Mouse (Mus musculus): Measurements from ENCODE around the gene Slc39a11. TPM values are rescaled to one million over a fixed set of nuclear protein-coding genes. Genes with fewer than 3 reads are reported as not detected.

Gene Slc39a11
- total and polyA plus RNA-seq, 3 experiments, result 43.2 to 54.4 (median 51.0) TPM

- peaks cover 3 to 28% of the 10 kb centered on the region in 2 experiments; a peak in 3 of 4 replicates for H3K4me1 ChIP-seq (ENCODE audit: control insufficient read depth in 1 of 2, insufficient read depth in 2 of 2)
- no peaks in the 10 kb centered on the region for H3K27me3 ChIP-seq (replicated peaks)
- no peak overlapping the region for H3K4me2 ChIP-seq (ENCODE audit: insufficient read depth, low read depth, poor library complexity, severe bottlenecking)
- no peak for DNase-seq (ENCODE audit: extremely low read depth)
- peaks cover 13 to 57% of the 10 kb centered on the region in 2 experiments for H3K36me3 ChIP-seq (replicated peaks in 1 of 2; ENCODE audit: control insufficient read depth in 1 of 2, insufficient read depth in 1 of 2, low read length in 1 of 2)
- dilution Hi-C loops (cut with MboI; ENCODE audit: extremely low pct_ligation_motif_present, extremely low pct_unique_long_range_greater_than_20kb, low sequenced_read_pairs) (no loop called here), in situ Hi-C loops (cut with MboI; ENCODE audit: low pct_ligation_motif_present, low pct_unique_long_range_greater_than_20kb, low sequenced_read_pairs) (no loop called here)
- no peaks in the 10 kb centered on the region for H3K79me2 ChIP-seq (replicated peaks; ENCODE audit: control insufficient read depth, extremely low read depth, insufficient read depth, poor library complexity, severe bottlenecking)
- TF ChIP-seq SIN3A (IDR thresholded peaks at IDR 0.05; ENCODE audit: low read length), result no peak
- TF ChIP-seq CHD2 (IDR thresholded peaks at IDR 0.05; ENCODE audit: low read length), result no peak
- no peak for TF ChIP-seq ZMIZ1 (IDR thresholded peaks at IDR 0.05; ENCODE audit: low read depth, low read length)
- no peak for TF ChIP-seq RAD21 (IDR thresholded peaks at IDR 0.05; ENCODE audit: low read depth, low read length)
- TF ChIP-seq CTCF (conservative IDR thresholded peaks at IDR 0.05 in 1 of 2, IDR thresholded peaks at IDR 0.05 in 1 of 2; ENCODE audit: low read depth in 2 of 2, low read length in 2 of 2), result no peak
- no peak overlapping the region for H3K9ac ChIP-seq (ENCODE audit: insufficient read depth, low read depth)
- no peaks in the 10 kb centered on the region for H3K9me3 ChIP-seq (replicated peaks; ENCODE audit: low read length)
- no peak overlapping the region for H3K4me3 ChIP-seq (replicated peaks in 1 of 3; ENCODE audit: low read depth in 2 of 3, low read length in 2 of 3, poor library complexity in 1 of 3)
- H3K27ac ChIP-seq (ENCODE audit: insufficient read depth, low read depth), result no peak overlapping the region
Measured at GRCm38 (mm10) chr11:113562326-113562725, 87.6 kb downstream of the Slc39a11 start.

DNA sequence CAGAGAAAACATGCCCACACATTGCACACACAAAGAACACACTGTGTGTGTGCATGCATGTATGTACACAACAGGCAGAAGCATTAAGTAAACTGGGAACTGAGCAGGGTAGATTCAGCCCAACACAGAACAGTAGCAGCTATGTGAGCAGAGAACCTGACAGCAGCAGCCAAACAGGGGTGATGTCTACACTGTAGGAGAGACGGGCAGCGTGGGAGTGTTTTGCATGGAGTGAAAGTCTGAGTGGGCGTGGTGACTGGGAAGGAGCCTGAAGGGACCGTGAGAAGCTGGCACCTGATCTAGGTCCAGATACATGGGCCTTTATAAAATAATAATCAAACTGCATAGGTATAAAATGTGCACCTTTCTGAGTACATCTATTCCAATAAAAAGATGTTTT lies 89.7 kb downstream of the Slc39a11 start:
- no peak for DNase-seq (ENCODE audit: extremely low read depth)
- TF ChIP-seq NELFE (IDR thresholded peaks at IDR 0.05; ENCODE audit: low read depth, low read length), result no peak
- TF ChIP-seq CTCF (conservative IDR thresholded peaks at IDR 0.05 in 1 of 2, IDR thresholded peaks at IDR 0.05 in 1 of 2; ENCODE audit: low read depth in 2 of 2, low read length in 2 of 2), result no peak
- no peak for TF ChIP-seq RCOR1 (conservative IDR thresholded peaks at IDR 0.05; ENCODE audit: low read depth, low read length)
- no peak for TF ChIP-seq EP300 (IDR thresholded peaks at IDR 0.05; ENCODE audit: low read length)
- no peak for TF ChIP-seq ZC3H11A (IDR thresholded peaks at IDR 0.05; ENCODE audit: low read depth, low read length)
- no peak for TF ChIP-seq ZKSCAN1 (IDR thresholded peaks at IDR 0.05; ENCODE audit: borderline replicate concordance, low read depth, low read length)
- TF ChIP-seq KAT2A (IDR thresholded peaks at IDR 0.05; ENCODE audit: insufficient replicate concordance, low read length), result no peak
- Histone ChIP-seq H3K9me3 (replicated peaks; ENCODE audit: low read length) (no peaks in the 10 kb centered on the region), H3K27ac (ENCODE audit: insufficient read depth, low read depth) (no peak overlapping the region), H3K27me3 (replicated peaks) (no peaks in the 10 kb centered on the region), H3K9ac (ENCODE audit: insufficient read depth, low read depth) (no peak overlapping the region), H3K4me2 (ENCODE audit: insufficient read depth, low read depth, poor library complexity, severe bottlenecking) (no peak overlapping the region), H3K79me2 (replicated peaks; ENCODE audit: control insufficient read depth, extremely low read depth, insufficient read depth, poor library complexity, severe bottlenecking) (no peaks in the 10 kb centered on the region), H3K4me1 (ENCODE audit: control insufficient read depth in 1 of 2, insufficient read depth in 2 of 2) (peaks cover 0 to 21% of the 10 kb centered on the region in 2 experiments; a peak in 2 of 4 replicates), H3K4me3 (replicated peaks in 1 of 3; ENCODE audit: low read depth in 2 of 3, low read length in 2 of 3, poor library complexity in 1 of 3) (no peak overlapping the region), H3K36me3 (replicated peaks in 1 of 2; ENCODE audit: control insufficient read depth in 1 of 2, insufficient read depth in 1 of 2, low read length in 1 of 2) (peaks cover 13 to 79% of the 10 kb centered on the region in 2 experiments)
- dilution Hi-C loops (cut with MboI; ENCODE audit: extremely low pct_ligation_motif_present, extremely low pct_unique_long_range_greater_than_20kb, low sequenced_read_pairs), result no loop called here
- in situ Hi-C loops (cut with MboI; ENCODE audit: low pct_ligation_motif_present, low pct_unique_long_range_greater_than_20kb, low sequenced_read_pairs), result no loop called here

DNA sequence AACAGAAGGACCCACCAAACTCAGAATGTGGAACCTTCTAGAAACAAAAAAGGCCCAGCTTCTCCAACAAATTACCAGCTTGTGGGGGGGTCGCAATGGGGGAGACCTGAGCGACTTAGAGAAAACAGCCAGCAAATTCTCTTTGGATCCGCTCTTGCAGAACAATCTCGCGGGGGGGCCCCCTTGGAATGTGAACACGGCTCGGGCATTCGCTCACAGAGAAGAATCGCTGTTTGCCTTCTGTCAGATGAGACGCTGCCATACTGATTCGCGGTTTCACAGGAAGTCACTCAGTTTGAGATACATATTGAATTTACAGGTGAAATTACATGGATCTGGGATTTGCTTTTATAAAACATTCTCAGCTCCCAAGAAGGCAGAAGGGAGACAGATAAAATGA lies 91.4 kb downstream of the Slc39a11 start:
- no peak for DNase-seq (ENCODE audit: extremely low read depth)
- H3K9ac ChIP-seq (ENCODE audit: insufficient read depth, low read depth), result no peak overlapping the region
- H3K4me3 ChIP-seq (replicated peaks in 1 of 3; ENCODE audit: low read depth in 2 of 3, low read length in 2 of 3, poor library complexity in 1 of 3), result no peak overlapping the region
- H3K27me3 ChIP-seq (replicated peaks), result no peaks in the 10 kb centered on the region
- no peak overlapping the region for H3K4me2 ChIP-seq (ENCODE audit: insufficient read depth, low read depth, poor library complexity, severe bottlenecking)
- H3K36me3 ChIP-seq (replicated peaks in 1 of 2; ENCODE audit: control insufficient read depth in 1 of 2, insufficient read depth in 1 of 2, low read length in 1 of 2), result peaks cover 13 to 95% of the 10 kb centered on the region in 2 experiments
- H3K9me3 ChIP-seq (replicated peaks; ENCODE audit: low read length), result no peaks in the 10 kb centered on the region
- peaks cover 0 to 8% of the 10 kb centered on the region in 2 experiments; a peak in 2 of 4 replicates for H3K4me1 ChIP-seq (ENCODE audit: control insufficient read depth in 1 of 2, insufficient read depth in 2 of 2)
- no peak overlapping the region for H3K27ac ChIP-seq (ENCODE audit: insufficient read depth, low read depth)
- TF ChIP-seq UBTF (IDR thresholded peaks at IDR 0.05; ENCODE audit: low read depth, low read length), result no peak
- no peak for TF ChIP-seq EP300 (IDR thresholded peaks at IDR 0.05; ENCODE audit: low read length)
- no peak for TF ChIP-seq BHLHE40 (IDR thresholded peaks at IDR 0.05; ENCODE audit: low read depth, low read length)
- TF ChIP-seq IRF4 (IDR thresholded peaks at IDR 0.05; ENCODE audit: low read depth, low read length), result no peak
- TF ChIP-seq SMC3 (IDR thresholded peaks at IDR 0.05; ENCODE audit: low read depth, low read length), result no peak
- H3K79me2 ChIP-seq (replicated peaks; ENCODE audit: control insufficient read depth, extremely low read depth, insufficient read depth, poor library complexity, severe bottlenecking), result no peaks in the 10 kb centered on the region
- dilution Hi-C loops (cut with MboI; ENCODE audit: extremely low pct_ligation_motif_present, extremely low pct_unique_long_range_greater_than_20kb, low sequenced_read_pairs) (no loop called here), in situ Hi-C loops (cut with MboI; ENCODE audit: low pct_ligation_motif_present, low pct_unique_long_range_greater_than_20kb, low sequenced_read_pairs) (no loop called here)

Data from CH12.LX (cell line).